Comparison of ENCODE assay signal across 8 mouse cellular contexts in the genomic region with DNA sequence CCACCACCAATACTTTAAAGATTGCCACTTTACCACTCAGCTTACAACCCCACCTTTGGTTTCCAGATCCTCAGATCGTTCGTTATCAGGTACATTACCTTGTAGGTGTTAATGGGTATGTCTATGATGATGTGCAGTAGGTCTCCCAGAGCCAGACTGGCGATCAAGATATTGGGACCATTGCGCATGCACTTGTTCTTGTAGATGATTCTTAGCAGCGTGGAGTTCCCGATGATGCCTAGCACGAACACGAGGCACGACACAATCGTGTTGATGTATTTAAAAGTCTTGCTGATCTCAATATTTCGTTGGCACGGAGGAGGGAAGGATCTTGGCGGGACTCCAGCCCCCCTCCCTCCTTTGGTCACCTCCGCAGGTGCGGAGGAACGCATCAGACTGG. TPM values are rescaled to one million over a fixed set of nuclear protein-coding genes. Genes with fewer than 3 reads are reported as not detected.
DNase-seq lines count a peak whose midpoint lies in the region; ATAC-seq lines count a peak whose summit lies in the region.

No protein-coding gene starts in this region.

- no peak for ATAC-seq in embryonic facial prominence, embryonic 13.5 days (ENCODE audit: insufficient number of reproducible peaks, insufficient read depth, low FRiP score, low TSS enrichment, low read depth)
- ATAC-seq in hindbrain, embryonic 16.5 days: peak; percentile 41; the same call in 1 of the 2 replicates

- 9% methylated on average over 16 of the region's 16 CpGs for WGBS in embryonic facial prominence, embryonic 13.5 days
- 5% methylated on average over 16 of the region's 16 CpGs for WGBS in hindbrain, embryonic 16.5 days
- WGBS in macrophage (ENCODE audit: missing documents): 26% methylated on average over 16 of the region's 16 CpGs

- H3K27me3 ChIP-seq in embryonic facial prominence, embryonic 13.5 days: peaks cover 34% of the 10 kb centered on the region
- H3K27me3 ChIP-seq in hindbrain, embryonic 16.5 days (replicated peaks; ENCODE audit: control insufficient read depth, insufficient read depth, low read length): 0 out of 2 replicates have a peak, but pooled peaks cover 3% of the 10 kb centered on the region

- H3K27ac ChIP-seq in embryonic facial prominence, embryonic 13.5 days: no peak overlapping the region
- H3K27ac ChIP-seq in hindbrain, embryonic 16.5 days (ENCODE audit: low read depth, low read length): peak overlapping the region; percentile 66
- H3K27ac ChIP-seq in macrophage: 0 out of 2 replicates have a peak overlapping the region, but pooled peaks have one; percentile 37

- peak; percentile 21 to 36 for DNase-seq in layer of hippocampus, postnatal 10 days (ENCODE audit: low spot score in 2 of 2)
- DNase-seq in layer of hippocampus, adult 9-10 months (ENCODE audit: low spot score): no peak
- no peak for DNase-seq in spleen, postnatal 4 days (ENCODE audit: low spot score in 2 of 2)
- DNase-seq in Muller cell, postnatal 12 days (ENCODE audit: inconsistent ontology term): no peak
- DNase-seq in embryo, embryonic 9.5 days (ENCODE audit: extremely low spot score): no peak

- H3K4me3 ChIP-seq in embryonic facial prominence, embryonic 13.5 days: peak overlapping the region; percentile 52
- H3K4me3 ChIP-seq in hindbrain, embryonic 16.5 days (ENCODE audit: low read length): peak overlapping the region; percentile 62
- peak overlapping the region; percentile 53 for H3K4me3 ChIP-seq in macrophage (ENCODE audit: inconsistent target)

- peak overlapping the region; percentile 95 for H3K4me2 ChIP-seq in embryonic facial prominence, embryonic 13.5 days
- peak overlapping the region; percentile 100 for H3K4me2 ChIP-seq in hindbrain, embryonic 16.5 days (ENCODE audit: low read length)

- H3K36me3 ChIP-seq in embryonic facial prominence, embryonic 13.5 days: no peaks in the 10 kb centered on the region
- no peaks in the 10 kb centered on the region for H3K36me3 ChIP-seq in hindbrain, embryonic 16.5 days (ENCODE audit: control insufficient read depth, insufficient read depth, low read length)
- no peaks in the 10 kb centered on the region for H3K36me3 ChIP-seq in macrophage (ENCODE audit: inconsistent target)

- no peaks in the 10 kb centered on the region for H3K79me2 ChIP-seq in macrophage (ENCODE audit: inconsistent target)

- H3K9ac ChIP-seq in embryonic facial prominence, embryonic 13.5 days: peak overlapping the region; percentile 54
- H3K9ac ChIP-seq in hindbrain, embryonic 16.5 days (ENCODE audit: low read depth, low read length): peak overlapping the region; percentile 50

- H3K4me1 ChIP-seq in embryonic facial prominence, embryonic 13.5 days: peaks cover 14% of the 10 kb centered on the region
- peaks cover 4% of the 10 kb centered on the region for H3K4me1 ChIP-seq in hindbrain, embryonic 16.5 days (ENCODE audit: control insufficient read depth, insufficient read depth, low read depth, low read length)

- no peaks in the 10 kb centered on the region for H3K9me3 ChIP-seq in embryonic facial prominence, embryonic 13.5 days
- no peaks in the 10 kb centered on the region for H3K9me3 ChIP-seq in hindbrain, embryonic 16.5 days (ENCODE audit: control insufficient read depth, low read length)

RNA-seq across cellular contexts. Expression of a gene that starts 1.3 kb away (rescaled TPM):
- 100 to 1,000 TPM; 134 to 138 TPM for total RNA-seq in layer of hippocampus, postnatal 10 days (2021)
- polyA plus RNA-seq in embryonic facial prominence, embryonic 13.5 days (2015; fragmentation: Nextera tagmentation; extraction: Ambion mirVana): 21.3 and 24.2 TPM in 2 replicates
- 139 and 159 TPM in 2 replicates for polyA plus RNA-seq in hindbrain, embryonic 16.5 days (2015; fragmentation: Nextera tagmentation; extraction: Ambion mirVana)
- 10 to 100 TPM in 12 of 26 experiments, 1 to 10 TPM in 14; 1.5 to 88.7 (median 8.1) TPM for total RNA-seq in macrophage (2018; cell fraction: chromatin; rRNA removed)
- 100 to 1,000 TPM in 2 of 26 experiments, 10 to 100 TPM in 22, 1 to 10 TPM in 2; 6.0 to 101 (median 22.7) TPM for total RNA-seq in macrophage (2018; cell fraction: cytosol; rRNA removed)
- total RNA-seq in macrophage (2018; cell fraction: nucleus; rRNA removed): 100 to 1,000 TPM in 3 of 26 experiments, 10 to 100 TPM in 21, 1 to 10 TPM in 2; 6.5 to 135 (median 24.5) TPM
- polyA plus RNA-seq in macrophage (2018): 6.8 to 36.9 TPM (median 17.7 TPM) in 3 replicates

Comparison
In these comparisons a context has a peak if more than half of its experiments do, and no peak if none do; other contexts are left out.
1. DNase-seq: peak in layer of hippocampus, postnatal 10 days (2 of 2); none in layer of hippocampus, adult 9-10 months (single experiment), spleen, postnatal 4 days (0 of 2), Muller cell, postnatal 12 days (single experiment) and embryo, embryonic 9.5 days (single experiment).
2. Peak in every context shown above with its lines, with median percentiles within 50 percentile points of each other: H3K4me3 ChIP-seq.